Mouse (Mus musculus) MEL (cell line): ENCODE measurements around the gene Cd200. TPM values are rescaled to one million over a fixed set of nuclear protein-coding genes. Genes with fewer than 3 reads are reported as not detected.

Source experiments
- DNase-seq: peaks from one replicate; pipeline ENCODE4 v3.0.0; 2011; ENCODE audit warnings: low read depth, low spot score
- H3K27ac ChIP-seq: 2 replicates; pipeline ENCODE4 v1.5.1; 2012; ENCODE audit warnings: low read depth, mild to moderate bottlenecking, control low read depth, low read length, moderate library complexity; ENCODE audit not compliant: control insufficient read depth
- H3K27me3 ChIP-seq, 2 experiments: fragments of 150-350 bp in 1 of 2; sonication (generic) in 1 of 2; 2 replicates each; pipeline ENCODE4 v1.6.1; 2012; ENCODE audit warnings: low read length in 2 of 2, mild to moderate bottlenecking in 2 of 2, improper control_type of control experiment in 1 of 2, moderate library complexity in 1 of 2; ENCODE audit not compliant: insufficient read depth in 2 of 2, control insufficient read depth in 1 of 2
- H3K36me3 ChIP-seq, 2 experiments: 2 replicates each; pipeline ENCODE4 v1.6.1; 2012 to 2014; ENCODE audit warnings: low read length in 2 of 2, improper control_type of control experiment in 1 of 2, inconsistent platforms in 1 of 2, mild to moderate bottlenecking in 1 of 2; ENCODE audit not compliant: insufficient read depth in 2 of 2, control insufficient read depth in 1 of 2
- H3K4me1 ChIP-seq, 2 experiments: fragments of 150-350 bp in 1 of 2; sonication (generic) in 1 of 2; 2 replicates each; pipeline ENCODE4 v1.6.1; 2012; ENCODE audit warnings: low read length in 2 of 2, improper control_type of control experiment in 1 of 2, mild to moderate bottlenecking in 1 of 2; ENCODE audit not compliant: insufficient read depth in 2 of 2, control insufficient read depth in 1 of 2
- H3K4me3 ChIP-seq, 2 experiments: fragments of 150-350 bp in 1 of 2; sonication (generic) in 1 of 2; 2 replicates each; pipeline ENCODE4 v1.5.1; 2012; ENCODE audit warnings: low read depth in 2 of 2, low read length in 2 of 2, mild to moderate bottlenecking in 2 of 2, moderate library complexity in 2 of 2, control low read depth in 1 of 2, improper control_type of control experiment in 1 of 2; ENCODE audit not compliant: control insufficient read depth in 1 of 2, insufficient read depth in 1 of 2
- H3K79me2 ChIP-seq: 2 replicates; pipeline ENCODE4 v1.6.1; 2012; ENCODE audit warnings: mild to moderate bottlenecking, low read length, moderate library complexity; ENCODE audit not compliant: control insufficient read depth, poor library complexity, insufficient read depth
- H3K9ac ChIP-seq: 2 replicates; pipeline ENCODE4 v1.6.1; 2012; ENCODE audit warnings: low read depth, mild to moderate bottlenecking, control low read depth, low read length, moderate library complexity; ENCODE audit not compliant: control insufficient read depth, poor library complexity, severe bottlenecking
- H3K9me3 ChIP-seq: fragments of 150-350 bp; sonication (generic); replicated peaks from 2 replicates; pipeline ENCODE4 v1.6.1; 2012; ENCODE audit warnings: mild to moderate bottlenecking, low read length, improper control_type of control experiment, moderate library complexity; ENCODE audit not compliant: insufficient read depth
- BHLHE40 ChIP-seq: IDR thresholded peaks from 2 replicates; pipeline ENCODE4 v1.6.1; 2012; ENCODE audit warnings: low read depth, mild to moderate bottlenecking, inconsistent platforms, low read length, improper control_type of control experiment, borderline replicate concordance
- CHD2 ChIP-seq: IDR thresholded peaks from 2 replicates; pipeline ENCODE4 v1.6.1; 2011; ENCODE audit warnings: low read length, improper control_type of control experiment
- E2F4 ChIP-seq: IDR thresholded peaks from 2 replicates; pipeline ENCODE4 v1.6.1; 2011; ENCODE audit warnings: low read depth, low read length, improper control_type of control experiment, borderline replicate concordance
- EP300 ChIP-seq, 2 experiments: IDR thresholded peaks; 2 replicates each; pipeline ENCODE4 v1.6.1; 2011; ENCODE audit warnings: improper control_type of control experiment in 2 of 2, low read length in 2 of 2, low read depth in 1 of 2, mild to moderate bottlenecking in 1 of 2
- ETS1 ChIP-seq: IDR thresholded peaks from 2 replicates; pipeline ENCODE4 v1.6.1; 2012; ENCODE audit warnings: low read depth, mild to moderate bottlenecking, inconsistent platforms, low read length, improper control_type of control experiment, moderate library complexity
- GABPA ChIP-seq: IDR thresholded peaks from 2 replicates; pipeline ENCODE4 v1.6.1; 2012; ENCODE audit warnings: low read depth, mild to moderate bottlenecking, inconsistent platforms, low read length, improper control_type of control experiment, moderate library complexity
- HCFC1 ChIP-seq: IDR thresholded peaks from 2 replicates; pipeline ENCODE4 v1.6.1; 2012; ENCODE audit warnings: low read depth, mild to moderate bottlenecking, inconsistent platforms, low read length, improper control_type of control experiment, moderate library complexity
- JUND ChIP-seq: IDR thresholded peaks from 2 replicates; pipeline ENCODE4 v1.6.1; 2011; ENCODE audit warnings: low read depth, mild to moderate bottlenecking, improper control_type of control experiment, low read length
- MAFK ChIP-seq: IDR thresholded peaks from 2 replicates; pipeline ENCODE4 v1.6.1; 2011; ENCODE audit warnings: low read depth, mild to moderate bottlenecking, low read length, improper control_type of control experiment, borderline replicate concordance
- MXI1 ChIP-seq: IDR thresholded peaks from 2 replicates; pipeline ENCODE4 v1.6.1; 2011; ENCODE audit warnings: mild to moderate bottlenecking, low read depth, low read length, improper control_type of control experiment
- POLR2A ChIP-seq, 2 experiments: IDR thresholded peaks; 2 replicates each; pipeline ENCODE4 v1.6.1; 2011 to 2012; ENCODE audit warnings: low read length in 2 of 2, mild to moderate bottlenecking in 2 of 2, control low read depth in 1 of 2, improper control_type of control experiment in 1 of 2, low read depth in 1 of 2, moderate library complexity in 1 of 2; ENCODE audit not compliant: control insufficient read depth in 1 of 2, insufficient read depth in 1 of 2, poor library complexity in 1 of 2
- POLR2AphosphoS2 ChIP-seq: IDR thresholded peaks from 2 replicates; pipeline ENCODE4 v1.6.1; 2011; ENCODE audit warnings: low read length, improper control_type of control experiment
- SIN3A ChIP-seq: IDR thresholded peaks from 2 replicates; pipeline ENCODE4 v1.6.1; 2012; ENCODE audit warnings: low read length, improper control_type of control experiment, inconsistent platforms
- TAL1 ChIP-seq: IDR thresholded peaks from 2 replicates; pipeline ENCODE4 v1.6.1; 2012; ENCODE audit warnings: mild to moderate bottlenecking, inconsistent platforms, low read length, moderate library complexity, mixed read lengths
- TCF12 ChIP-seq: IDR thresholded peaks from 2 replicates; pipeline ENCODE4 v1.6.1; 2014; ENCODE audit warnings: low read depth, mild to moderate bottlenecking, inconsistent platforms, low read length, improper control_type of control experiment, moderate library complexity
- USF2 ChIP-seq, 2 experiments: IDR thresholded peaks; 2 replicates each; pipeline ENCODE4 v1.6.1; 2011 to 2012; ENCODE audit warnings: improper control_type of control experiment in 2 of 2, low read length in 2 of 2, borderline replicate concordance in 1 of 2, inconsistent platforms in 1 of 2, low read depth in 1 of 2, mild to moderate bottlenecking in 1 of 2; ENCODE audit not compliant: insufficient read depth in 1 of 2
- ZC3H11A ChIP-seq: IDR thresholded peaks from 2 replicates; pipeline ENCODE4 v1.6.1; 2012; ENCODE audit warnings: low read depth, mild to moderate bottlenecking, inconsistent platforms, low read length, improper control_type of control experiment
- ZMIZ1 ChIP-seq: IDR thresholded peaks from 2 replicates; pipeline ENCODE4 v1.6.1; 2012; ENCODE audit warnings: low read depth, mild to moderate bottlenecking, inconsistent platforms, low read length, improper control_type of control experiment, moderate library complexity
- ZNF384 ChIP-seq: IDR thresholded peaks from 2 replicates; pipeline ENCODE4 v1.6.1; 2012; ENCODE audit warnings: low read depth, mild to moderate bottlenecking, inconsistent platforms, low read length, improper control_type of control experiment
- polyA plus RNA-seq, 2 experiments: library from polyadenylated mRNA; stranded (reverse) in 1 of 2; unstranded in 1 of 2; fragments of >175 nt in 1 of 2; fragments of >200 nt in 1 of 2; gene quantifications; 2 replicates each; pipeline versions ENCODE4 v1.2.1 to v1.2.4; 2012; ENCODE audit warnings: low replicate concordance in 2 of 2, low read depth in 1 of 2; ENCODE audit not compliant: insufficient read length in 2 of 2, insufficient read depth in 1 of 2, missing spikeins in 1 of 2
- total RNA-seq: library from RNA; depleted of rRNA; stranded (reverse); fragments of 300-350 nt; gene quantifications from 2 replicates; pipeline ENCODE4 v1.2.3, GENCODE M21; 2012

Gene Cd200
- total and polyA plus RNA-seq, 3 experiments, result not detected

- no peaks in the 10 kb centered on the region for H3K79me2 ChIP-seq
Measured at GRCm38 (mm10) chr16:45377332-45377731, 31.5 kb downstream of the Cd200 start.

GRCm38 (mm10) chr16:45376812-45377211 is 32.0 kb downstream of the Cd200 start:
- Histone ChIP-seq H3K4me3 (no peak overlapping the region), H3K27me3 (no peaks in the 10 kb centered on the region), H3K4me1 (no peaks in the 10 kb centered on the region), H3K9ac (no peak overlapping the region), H3K79me2 (no peaks in the 10 kb centered on the region), H3K36me3 (no peaks in the 10 kb centered on the region), H3K27ac (no peak overlapping the region), H3K9me3 (no peaks in the 10 kb centered on the region)
- TF ChIP-seq TCF12, result no peak
- no peak for TF ChIP-seq ZC3H11A
- no peak for TF ChIP-seq HCFC1
- no peak for TF ChIP-seq USF2 (IDR thresholded peaks at IDR 0.05; ENCODE audit: borderline replicate concordance in 1 of 2, insufficient read depth in 1 of 2, low read depth in 1 of 2, low read length in 2 of 2)
- no peak for TF ChIP-seq SIN3A
- no peak for TF ChIP-seq EP300 (IDR thresholded peaks at IDR 0.05; ENCODE audit: low read depth in 1 of 2, low read length in 2 of 2)
- no peak for TF ChIP-seq E2F4
- no peak for TF ChIP-seq ZMIZ1
- no peak for TF ChIP-seq POLR2AphosphoS2
- no peak for TF ChIP-seq GABPA
- TF ChIP-seq POLR2A (IDR thresholded peaks at IDR 0.05; ENCODE audit: control insufficient read depth in 1 of 2, insufficient read depth in 1 of 2, low read depth in 1 of 2, low read length in 2 of 2, poor library complexity in 1 of 2), result no peak
- TF ChIP-seq JUND, result no peak
- TF ChIP-seq ZNF384, result no peak
- no peak for DNase-seq

More at GRCm38 (mm10) chr16:45377332-45377731, 31.5 kb downstream of the Cd200 start:
- no peaks in the 10 kb centered on the region for H3K36me3 ChIP-seq
- no peak for DNase-seq
- no peaks in the 10 kb centered on the region for H3K9me3 ChIP-seq
- H3K9ac ChIP-seq, result no peak overlapping the region
- H3K4me3 ChIP-seq, result no peak overlapping the region
- no peak overlapping the region for H3K27ac ChIP-seq
- H3K27me3 ChIP-seq, result no peaks in the 10 kb centered on the region
- H3K4me1 ChIP-seq, result no peaks in the 10 kb centered on the region
- TF ChIP-seq EP300 (IDR thresholded peaks at IDR 0.05; ENCODE audit: low read depth in 1 of 2, low read length in 2 of 2) (no peak), USF2 (IDR thresholded peaks at IDR 0.05; ENCODE audit: borderline replicate concordance in 1 of 2, insufficient read depth in 1 of 2, low read depth in 1 of 2, low read length in 2 of 2) (no peak), CHD2 (no peak), TAL1 (no peak), ETS1 (no peak), MXI1 (no peak), GABPA (no peak), POLR2AphosphoS2 (no peak), ZMIZ1 (no peak), HCFC1 (no peak), MAFK (no peak), POLR2A (IDR thresholded peaks at IDR 0.05; ENCODE audit: control insufficient read depth in 1 of 2, insufficient read depth in 1 of 2, low read depth in 1 of 2, low read length in 2 of 2, poor library complexity in 1 of 2) (no peak), BHLHE40 (no peak)
